8 mouse cellular contexts compared by ENCODE assay signal in genomic region chr4:136466226-136466625, GRCm38 (mm10). TPM values are rescaled to one million over a fixed set of nuclear protein-coding genes. Genes with fewer than 3 reads are reported as not detected.
DNase-seq lines count a peak whose midpoint lies in the region; ATAC-seq and TF ChIP-seq lines count a peak whose summit lies in the region.

No protein-coding gene starts in this region.

- DNase-seq in gastrocnemius, adult 18-20 months (ENCODE audit: low spot score) = peak; percentile 50
- no peak for DNase-seq in gastrocnemius, adult 8-10 months (ENCODE audit: low spot score in 2 of 2)
- peak; percentile 83 to 87 for DNase-seq in cerebellum, adult 2 months
- peak; percentile 62 for DNase-seq in kidney, postnatal 14 days
- no peak for DNase-seq in spleen, postnatal 14 days (ENCODE audit: low spot score in 2 of 2)
- DNase-seq in urinary bladder, postnatal 25 days (ENCODE audit: low spot score) = no peak
- no peak for DNase-seq in lung, postnatal 36 days

- TF ChIP-seq POLR2A in cerebellum, adult 2 months (IDR thresholded peaks at IDR 0.05; ENCODE audit: borderline replicate concordance, insufficient read depth, low read length) = no peak

- WGBS in cerebellum, adult 2 months = 9% methylated on average over 4 of the region's 4 CpGs
- WGBS in heart, embryonic 11.5 days (ENCODE audit: insufficient replicate concordance) = 41% methylated on average over 4 of the region's 4 CpGs

- no peak for TF ChIP-seq CTCF in cerebellum, adult 2 months (IDR thresholded peaks at IDR 0.05; ENCODE audit: borderline replicate concordance, insufficient read depth, low read depth, low read length)

- H3K27ac ChIP-seq in cerebellum, adult 2 months (ENCODE audit: insufficient read depth, low read length) = peak overlapping the region; percentile 61
- no peak overlapping the region for H3K27ac ChIP-seq in heart, embryonic 11.5 days (ENCODE audit: low read depth, low read length)

- no peak overlapping the region for H3K4me2 ChIP-seq in heart, embryonic 11.5 days

- H3K4me3 ChIP-seq in cerebellum, adult 2 months (replicated peaks; ENCODE audit: insufficient read depth, low read depth, low read length) = no peak overlapping the region
- H3K4me3 ChIP-seq in heart, embryonic 11.5 days (ENCODE audit: low read depth, low read length) = no peak overlapping the region

- peaks cover 22% of the 10 kb centered on the region for H3K4me1 ChIP-seq in cerebellum, adult 2 months (ENCODE audit: control insufficient read depth, insufficient read depth, low read length)
- peaks cover 21% of the 10 kb centered on the region for H3K4me1 ChIP-seq in heart, embryonic 11.5 days (ENCODE audit: control insufficient read depth, insufficient read depth, low read length)

- no peaks in the 10 kb centered on the region for H3K36me3 ChIP-seq in heart, embryonic 11.5 days (ENCODE audit: control insufficient read depth, insufficient read depth, low read length)

- 0 out of 2 replicates have a peak overlapping the region, but pooled peaks have one; percentile 2 for H3K9ac ChIP-seq in heart, embryonic 11.5 days (ENCODE audit: low read depth, low read length)

- ATAC-seq in heart, embryonic 11.5 days (replicated peaks; ENCODE audit: insufficient number of reproducible peaks, low FRiP score, low TSS enrichment) = no peak

- no peaks in the 10 kb centered on the region for H3K27me3 ChIP-seq in cerebellum, adult 2 months (ENCODE audit: control insufficient read depth, insufficient read depth, low read length)
- H3K27me3 ChIP-seq in heart, embryonic 11.5 days (ENCODE audit: control insufficient read depth, insufficient read depth, low read length) = peaks cover 5% of the 10 kb centered on the region; the same call in 1 of the 2 replicates

- no peaks in the 10 kb centered on the region for H3K9me3 ChIP-seq in heart, embryonic 11.5 days (replicated peaks; ENCODE audit: control insufficient read depth, low read length)

RNA-seq across cellular contexts. Expression of gene Luzp1, which starts 3.3 kb away (rescaled TPM):
- 10 to 100 TPM; 10.1 to 18.3 TPM for total RNA-seq in gastrocnemius, adult 18-20 months (2021)
- total RNA-seq in gastrocnemius, adult 8-10 months (2022) = 10 to 100 TPM in 3 of 4 experiments, 1 to 10 TPM in 1; 8.6 to 15.2 (median 13.5) TPM
- 48.0 TPM in 2 replicates for polyA plus RNA-seq in cerebellum, adult 2 months (2012; rRNA removed)
- polyA plus RNA-seq in heart, embryonic 11.5 days (2014; fragmentation: Nextera tagmentation; extraction: Ambion mirVana) = 85.8 and 108 TPM in 2 replicates

RNA-seq across cellular contexts. Expression of gene 6030445D17Rik, which starts 4.2 kb away (rescaled TPM):
- total RNA-seq in gastrocnemius, adult 18-20 months (2021) = under 1 TPM in 1 of 2 experiments, not detected in 1; 0.12 TPM
- under 1 TPM in 3 of 4 experiments, not detected in 1; 0.16 to 0.27 (median 0.27) TPM for total RNA-seq in gastrocnemius, adult 8-10 months (2022)
- polyA plus RNA-seq in cerebellum, adult 2 months (2012; rRNA removed) = 0.61 and 0.67 TPM in 2 replicates
- 0.25 and 0.29 TPM in 2 replicates for polyA plus RNA-seq in heart, embryonic 11.5 days (2014; fragmentation: Nextera tagmentation; extraction: Ambion mirVana)

RNA-seq across cellular contexts. Expression of gene Htr1d, which starts 42.9 kb away (rescaled TPM):
- total RNA-seq in gastrocnemius, adult 18-20 months (2021) = not detected
- total RNA-seq in gastrocnemius, adult 8-10 months (2022) = not detected
- polyA plus RNA-seq in cerebellum, adult 2 months (2012; rRNA removed) = 1.2 and 1.8 TPM in 2 replicates
- 0.39 TPM in 1 of 2 replicates, not detected in the other for polyA plus RNA-seq in heart, embryonic 11.5 days (2014; fragmentation: Nextera tagmentation; extraction: Ambion mirVana)

Comparison
In these comparisons a context has a peak if more than half of its experiments do, and no peak if none do; other contexts are left out.
1. DNase-seq: peak in gastrocnemius, adult 18-20 months (single experiment), cerebellum, adult 2 months (2 of 2) and kidney, postnatal 14 days (single experiment); none in gastrocnemius, adult 8-10 months (0 of 2), spleen, postnatal 14 days (0 of 2), urinary bladder, postnatal 25 days (single experiment) and lung, postnatal 36 days (single experiment).